Mouse (Mus musculus) thymus, postnatal 0 days (tissue): ENCODE data around the gene Adra2b. TPM values are rescaled to one million over a fixed set of nuclear protein-coding genes. Genes with fewer than 3 reads are reported as not detected.
A peak's percentile ranks its signal among the peaks of the same experiment; 100 is the strongest.

ENCODE experiments used
- DNase-seq: peaks from one replicate; pipeline ENCODE4 v3.0.0-alpha.2; 2015; ENCODE audit warnings: low spot score
- polyA plus RNA-seq: library from polyadenylated mRNA; unstranded; fragments of >200 nt; fragmentation: Nextera tagmentation; extraction: Ambion mirVana; gene quantifications from 2 replicates; pipeline ENCODE4 v1.2.1, GENCODE M21; 2015

Adra2b gene
- 0.47 and 0.50 TPM in 2 replicates for polyA plus RNA-seq

- DNase-seq, result peak; percentile 69
Observed at GRCm38 (mm10) chr2:127362459-127363281, at the start of gene Adra2b. Gene Adra2b, plus strand, starts transcription at chr2:127363208.

- DNase-seq, result peak; percentile 20
Observed at GRCm38 (mm10) chr2:127313878-127314277, 49.1 kb upstream of the Adra2b start.

- DNase-seq, result peak; percentile 93
Observed at GRCm38 (mm10) chr2:127314467-127315154, 48.4 kb upstream of the Adra2b start.

GRCm38 (mm10) chr2:127315155-127315470, 47.9 kb upstream of the Adra2b start:
- no peak for DNase-seq

- peak; percentile 1 for DNase-seq
Observed at GRCm38 (mm10) chr2:127316431-127316830, 46.6 kb upstream of the Adra2b start.

- peak; percentile 77 for DNase-seq
Observed at GRCm38 (mm10) chr2:127318136-127318535, 44.9 kb upstream of the Adra2b start.

- DNase-seq, result peak; percentile 54
Observed at GRCm38 (mm10) chr2:127319071-127319470, 43.9 kb upstream of the Adra2b start.

- no peak for DNase-seq
Observed at GRCm38 (mm10) chr2:127322671-127323285, 40.2 kb upstream of the Adra2b start.

DNA sequence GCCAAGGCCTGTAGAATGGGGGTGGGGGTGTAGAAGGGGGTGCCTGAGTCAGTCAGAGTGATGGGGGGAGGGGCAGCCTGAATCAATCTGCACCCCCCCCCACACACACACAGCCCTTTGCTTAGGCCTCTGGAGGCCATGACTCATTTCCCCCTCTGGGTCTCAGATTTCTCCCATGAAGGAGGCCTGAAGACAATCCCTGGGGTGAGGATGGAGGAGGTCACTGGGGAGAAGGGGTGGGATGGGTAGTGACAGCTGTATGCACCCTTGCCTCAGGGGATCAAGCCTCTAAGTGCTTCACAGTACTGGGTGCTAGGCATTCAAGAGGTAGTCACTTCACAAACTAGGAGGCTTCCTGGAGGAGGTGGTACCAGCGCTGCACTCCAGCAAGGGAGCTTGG, 39.3 kb upstream of the Adra2b start:
- DNase-seq, result peak; percentile 1

DNA sequence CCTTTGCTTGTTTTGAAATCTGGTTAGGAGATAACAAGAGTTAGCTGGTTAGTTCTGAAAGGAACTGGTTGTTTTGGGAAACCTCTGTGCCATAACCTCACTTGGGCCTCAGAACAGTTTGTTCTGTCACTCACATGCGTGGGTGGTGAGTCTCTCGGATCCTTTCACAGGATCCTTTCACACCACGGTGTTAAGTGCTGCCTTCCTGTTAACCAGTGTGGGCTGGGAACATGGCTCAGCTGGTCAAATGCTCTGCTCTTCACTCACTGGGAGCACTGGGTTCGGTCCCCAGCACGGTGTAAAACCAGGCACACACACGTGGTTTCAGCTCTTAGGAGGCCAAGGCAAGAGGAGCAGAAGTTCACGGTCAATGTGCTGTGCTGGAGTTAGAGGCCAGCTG, 38.6 kb upstream of the Adra2b start:
- DNase-seq, result peak; percentile 19

GRCm38 (mm10) chr2:127328090-127328851, 34.7 kb upstream of the Adra2b start:
- peak; percentile 74 for DNase-seq

GRCm38 (mm10) chr2:127332807-127333570, 30.0 kb upstream of the Adra2b start:
- DNase-seq, result peak; percentile 50

- DNase-seq, result peak; percentile 65
Observed at GRCm38 (mm10) chr2:127333945-127334603, 28.9 kb upstream of the Adra2b start.

GRCm38 (mm10) chr2:127335078-127335541, 27.9 kb upstream of the Adra2b start:
- DNase-seq, result peak; percentile 93

DNA sequence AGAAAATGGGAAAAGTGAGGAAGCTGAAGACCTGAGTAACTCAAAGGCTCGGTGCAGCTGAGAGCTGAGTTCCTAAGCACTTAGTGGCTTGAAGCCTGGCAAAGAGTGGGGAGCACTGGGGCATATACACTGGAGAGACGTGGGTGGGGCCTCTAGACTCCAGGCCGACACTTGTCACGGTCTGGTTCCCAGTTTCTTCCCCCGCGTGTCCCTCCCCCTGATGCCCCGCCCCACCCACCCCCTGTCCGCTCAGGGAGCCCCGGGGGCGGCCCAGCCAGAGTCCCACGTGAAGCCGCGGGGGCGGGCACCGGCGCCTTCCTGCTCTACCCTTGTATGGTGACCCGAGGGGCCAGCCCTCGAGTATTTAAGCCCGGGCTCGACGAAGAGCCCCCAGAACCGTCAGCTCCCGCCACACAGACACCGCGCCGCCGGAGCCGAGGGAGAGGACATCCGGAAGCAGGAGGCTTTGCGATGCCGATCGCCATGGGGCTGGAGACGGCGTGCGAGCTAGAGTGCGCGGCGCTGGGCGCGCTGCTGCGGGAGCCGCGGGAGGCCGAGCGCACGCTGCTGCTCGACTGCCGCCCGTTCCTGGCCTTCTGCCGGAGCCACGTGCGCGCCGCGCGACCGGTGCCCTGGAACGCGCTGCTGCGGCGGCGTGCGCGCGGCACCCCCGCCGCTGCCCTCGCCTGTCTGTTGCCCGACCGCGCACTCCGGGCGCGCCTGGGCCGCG, 27.1 kb upstream of the Adra2b start, which contains the start of gene Dusp2:
Gene Dusp2 (plus strand): TSS at position 393 of the 730 bp plus-strand sequence.
- DNase-seq, result peak; percentile 96

GRCm38 (mm10) chr2:127336497-127336832, 26.5 kb upstream of the Adra2b start:
- no peak for DNase-seq

- DNase-seq, result peak; percentile 38
Observed at GRCm38 (mm10) chr2:127336885-127337284, 26.1 kb upstream of the Adra2b start.

- DNase-seq, result peak; percentile 77
Observed at GRCm38 (mm10) chr2:127337531-127337930, 25.5 kb upstream of the Adra2b start.

GRCm38 (mm10) chr2:127338012-127338411, 25.0 kb upstream of the Adra2b start:
- DNase-seq, result no peak
